Mouse (Mus musculus): ENCODE results near the gene Xpo1.

Gene Xpo1

DNA sequence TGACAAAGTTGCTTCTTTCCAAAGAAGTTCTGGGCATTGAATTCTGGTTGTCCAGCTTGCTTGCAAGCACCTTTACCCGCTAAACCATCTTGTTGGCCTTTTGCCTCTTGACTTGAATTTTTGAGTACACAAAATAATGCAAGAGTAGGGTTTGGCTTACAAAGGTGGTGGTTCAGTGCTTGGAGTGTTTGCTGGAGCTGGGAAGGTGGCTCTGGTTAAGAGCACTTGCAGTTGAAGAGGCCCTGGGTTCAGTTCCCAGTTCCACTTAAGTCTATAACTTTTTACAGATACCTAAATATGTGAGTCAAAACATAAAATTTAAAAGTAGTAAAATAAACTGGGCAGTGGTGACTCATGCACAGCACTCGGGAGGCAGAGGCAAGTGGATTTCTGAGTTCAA, 42.5 kb downstream of the Xpo1 start:
- no peak for DNase-seq (ENCODE audit: low read depth)

DNA sequence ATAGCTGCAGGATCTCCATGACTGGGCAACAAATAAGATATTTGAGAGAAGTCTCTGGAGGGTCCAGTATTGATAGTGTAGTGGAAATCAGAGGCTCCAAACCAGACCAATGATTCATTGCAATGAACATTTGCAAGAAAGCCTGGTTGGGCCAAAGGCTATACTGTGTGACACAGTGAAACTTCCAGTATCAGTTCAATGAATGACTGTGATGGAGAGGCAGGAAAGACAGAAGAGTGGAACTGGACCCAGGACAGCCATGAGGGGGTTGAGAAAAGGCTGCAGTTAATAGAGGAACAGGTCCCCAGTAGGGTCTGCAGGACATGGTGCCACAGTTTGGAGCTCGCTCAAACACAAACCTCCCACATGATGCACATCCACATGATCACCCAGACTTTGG, 44.1 kb downstream of the Xpo1 start:
- DNase-seq (ENCODE audit: low read depth), result no peak

DNA sequence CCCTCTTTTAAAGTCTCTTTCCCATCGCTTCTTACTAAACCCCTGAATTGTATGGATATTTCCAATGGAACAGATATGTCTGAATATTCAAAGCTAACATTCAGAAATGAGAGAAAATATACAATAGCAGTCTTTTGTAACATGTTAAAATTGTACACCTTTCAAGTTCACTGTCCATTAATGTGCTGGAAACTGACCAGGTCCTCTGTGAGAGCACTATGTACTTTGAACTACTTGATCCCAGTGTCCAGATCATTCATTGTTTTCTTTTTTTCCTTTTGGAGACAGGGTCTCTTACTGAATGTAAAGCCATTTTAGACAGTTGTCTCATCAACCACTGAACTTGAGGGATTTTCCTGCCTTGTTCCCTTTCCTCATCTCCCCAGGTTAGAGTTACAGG, 47.3 kb downstream of the Xpo1 start:
- no peak for DNase-seq (ENCODE audit: low read depth)

DNA sequence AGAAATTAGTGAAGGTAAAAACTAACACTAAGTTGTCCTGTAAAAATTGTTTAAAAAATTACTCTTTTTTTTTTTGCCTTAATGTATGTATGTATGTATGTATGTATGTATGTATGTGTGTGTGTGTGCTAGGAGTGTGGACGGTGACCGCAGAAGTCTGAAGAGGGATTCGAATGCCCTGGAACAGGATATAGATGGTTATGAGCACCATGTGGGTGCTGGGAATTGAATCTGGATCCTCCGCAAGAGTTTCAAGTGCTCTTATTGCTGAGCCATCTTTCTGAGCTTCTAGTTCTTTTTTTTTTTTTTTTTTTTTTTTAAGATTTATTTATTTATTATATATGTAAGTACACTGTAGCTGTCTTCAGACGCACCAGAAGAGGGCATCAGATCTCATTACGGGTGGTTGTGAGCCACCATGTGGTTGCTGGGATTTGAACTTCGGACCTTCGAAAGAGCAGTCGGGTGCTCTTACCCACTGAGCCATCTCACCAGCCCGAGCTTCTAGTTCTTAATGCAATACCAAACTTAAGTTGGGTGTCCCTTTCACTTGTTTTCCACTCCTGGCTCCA, 49.3 kb downstream of the Xpo1 start:
- peak; percentile 14 for DNase-seq (ENCODE audit: low read depth)

DNA sequence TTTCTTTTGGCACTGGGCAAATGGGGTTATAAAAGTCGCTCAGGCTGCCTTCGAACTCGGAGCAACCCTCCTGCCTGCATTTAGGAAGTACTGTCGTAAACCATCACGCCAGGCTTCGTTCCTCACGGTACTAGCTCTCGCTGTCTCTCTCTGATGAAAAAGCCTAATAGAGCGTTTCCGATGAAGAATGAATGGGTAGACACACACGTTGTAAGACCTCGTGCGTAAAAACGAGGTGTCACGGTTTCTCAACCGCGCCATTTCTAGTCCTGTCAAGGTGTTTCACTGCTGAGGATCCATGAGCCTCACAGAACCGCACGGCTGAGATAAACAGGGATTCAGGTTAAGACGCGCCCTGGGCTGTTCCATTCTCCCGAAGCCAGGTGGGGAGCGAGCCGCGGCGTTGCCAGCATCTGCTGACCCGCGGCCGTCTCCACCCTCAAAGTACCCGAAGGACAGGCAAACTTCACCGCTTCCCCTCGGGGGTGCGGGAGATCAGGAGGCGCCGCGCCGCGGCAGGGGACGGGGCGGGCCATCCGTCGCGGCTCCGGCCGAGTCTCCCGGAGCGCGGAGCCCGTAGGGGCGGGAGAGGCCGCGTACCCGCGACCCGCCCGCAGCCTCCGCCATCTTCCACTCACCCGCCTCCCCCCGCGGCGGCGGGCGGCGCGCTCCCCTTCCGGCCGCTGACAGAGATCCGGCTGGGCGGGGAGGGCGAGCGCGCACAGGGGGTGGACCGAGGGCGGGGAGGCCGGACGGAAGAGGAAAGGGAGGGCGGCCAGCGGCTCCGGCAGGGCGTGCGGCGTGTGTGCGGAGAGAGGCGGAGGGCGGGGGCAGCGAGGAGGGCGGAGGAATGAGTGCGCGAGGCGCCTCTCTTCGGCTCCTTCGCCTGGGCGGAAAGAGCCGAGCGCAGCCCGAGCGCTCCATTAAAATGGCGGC, 50.1 kb downstream of the Xpo1 start:
- peak; percentile 98 for DNase-seq (ENCODE audit: low read depth)

DNA sequence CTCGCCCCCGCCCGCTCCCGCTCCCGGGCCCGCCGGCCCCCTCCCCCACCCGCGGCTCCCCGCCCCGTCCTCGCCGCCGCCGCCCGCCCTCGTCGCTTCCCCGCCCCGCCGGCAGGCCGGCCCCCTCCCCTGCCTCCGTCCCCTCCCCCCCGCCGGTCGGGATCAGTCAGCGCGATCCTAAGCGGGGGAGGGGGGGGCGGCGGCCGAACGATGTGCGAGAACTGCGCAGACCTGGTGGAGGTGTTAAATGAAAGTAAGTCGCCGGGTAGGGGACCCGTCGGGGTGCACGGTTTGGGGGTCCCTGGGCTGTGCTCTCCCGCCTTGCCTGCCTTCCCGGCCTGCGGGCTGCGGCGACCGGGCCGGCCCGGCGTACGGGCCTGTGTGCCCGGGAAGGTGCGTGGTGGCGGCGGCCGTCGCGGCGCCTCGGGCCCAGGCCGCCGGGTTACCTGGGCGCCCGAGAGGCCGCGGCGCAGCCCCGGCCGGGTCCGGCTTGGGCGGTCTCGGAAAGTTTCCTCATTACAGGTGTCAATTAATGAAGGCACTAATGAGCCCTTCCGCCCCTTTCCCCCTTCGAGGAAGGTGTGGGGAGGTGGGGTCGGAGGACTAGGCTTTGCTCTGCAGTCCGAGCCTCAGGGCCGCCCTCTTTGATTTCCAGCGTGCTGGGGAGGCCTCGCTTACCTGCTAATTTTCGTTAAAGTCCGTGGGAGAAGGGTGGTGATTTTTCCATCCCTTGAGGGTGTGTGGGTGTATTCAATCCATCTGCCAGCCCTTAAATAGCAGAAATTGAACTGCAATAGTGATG, 51.1 kb downstream of the Xpo1 start, which contains the start of gene Usp34:
Gene Usp34 (plus strand): TSS at position 132 of the 802 bp plus-strand sequence.
- peak; percentile 79 for DNase-seq (ENCODE audit: low read depth)

DNA sequence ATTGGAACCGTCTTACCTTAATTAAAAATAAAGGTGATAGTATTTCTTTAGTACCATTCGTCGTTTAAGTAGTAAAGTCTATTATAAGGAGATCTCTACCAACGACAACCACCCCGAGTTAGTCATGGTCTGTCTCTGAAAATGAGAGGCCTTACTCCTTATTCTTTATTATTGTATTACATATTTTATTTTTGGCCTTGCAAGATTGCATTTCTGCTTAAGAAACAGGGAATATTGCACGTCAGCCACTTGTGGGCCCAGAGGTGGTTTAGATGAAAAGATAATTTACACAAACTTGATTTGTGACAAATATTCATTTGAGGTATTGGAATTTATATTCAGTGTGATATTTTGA, 51.7 kb downstream of the Xpo1 start:
- DNase-seq (ENCODE audit: low read depth), result peak; percentile 12

DNA sequence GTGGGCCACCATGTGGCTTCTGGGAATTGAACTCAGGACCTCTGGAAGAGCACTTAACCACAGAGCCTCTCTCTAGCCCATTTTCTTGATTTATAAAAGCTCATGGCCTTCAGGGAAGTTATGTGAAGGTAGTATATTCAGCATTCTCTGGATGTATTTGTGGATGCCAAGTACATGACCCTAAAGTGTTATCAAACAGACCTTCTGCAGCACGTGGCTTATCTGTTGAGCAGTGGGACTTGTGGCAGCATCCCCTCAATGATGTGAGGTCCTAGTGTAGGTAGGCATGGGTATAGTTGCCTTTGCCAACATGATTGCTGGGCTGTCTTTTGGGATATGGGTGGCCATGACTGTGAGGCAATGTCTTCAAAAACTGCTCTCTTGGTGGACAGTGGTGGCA, 57.7 kb downstream of the Xpo1 start:
- DNase-seq (ENCODE audit: low read depth), result no peak

DNA sequence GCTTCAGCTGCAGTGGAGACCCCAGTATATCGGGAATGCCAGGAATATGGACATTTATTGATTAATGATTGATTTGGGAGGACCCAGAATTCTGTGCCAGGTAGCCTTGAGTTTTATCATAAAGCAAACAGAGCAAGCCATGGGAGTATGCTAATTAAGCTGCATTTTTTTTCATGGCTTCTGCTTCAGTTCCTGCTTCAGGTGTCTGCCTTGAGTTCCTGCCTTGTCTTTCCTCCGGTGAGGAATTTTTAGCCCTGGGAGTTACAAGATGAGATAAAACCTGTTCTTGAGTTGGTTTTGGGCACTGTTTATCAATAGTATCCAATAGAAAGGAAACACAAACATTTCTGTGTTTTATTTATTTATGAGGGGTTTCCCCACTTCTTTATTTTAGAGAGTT, 73.6 kb downstream of the Xpo1 start:
- DNase-seq (ENCODE audit: low read depth), result no peak

DNA sequence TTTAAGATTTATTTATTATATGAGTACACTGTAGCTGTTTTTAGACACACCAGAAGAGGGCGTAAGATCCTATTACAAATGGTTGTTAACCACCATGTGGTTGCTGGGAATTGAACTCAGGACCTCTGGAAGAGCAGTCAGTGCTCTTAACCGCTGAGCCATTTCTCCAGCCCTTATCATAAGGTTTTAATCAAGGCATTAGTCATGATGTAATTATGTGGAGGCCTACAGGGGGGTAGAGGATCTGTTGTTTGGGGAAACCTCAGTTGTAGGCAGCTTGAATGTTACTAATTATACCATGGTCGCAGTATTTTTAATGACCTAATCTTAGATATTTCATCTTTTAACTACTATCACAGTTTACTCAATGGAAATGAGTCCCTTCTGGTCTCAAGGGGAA, 76.3 kb downstream of the Xpo1 start:
- DNase-seq (ENCODE audit: low read depth), result peak; percentile 59

DNA sequence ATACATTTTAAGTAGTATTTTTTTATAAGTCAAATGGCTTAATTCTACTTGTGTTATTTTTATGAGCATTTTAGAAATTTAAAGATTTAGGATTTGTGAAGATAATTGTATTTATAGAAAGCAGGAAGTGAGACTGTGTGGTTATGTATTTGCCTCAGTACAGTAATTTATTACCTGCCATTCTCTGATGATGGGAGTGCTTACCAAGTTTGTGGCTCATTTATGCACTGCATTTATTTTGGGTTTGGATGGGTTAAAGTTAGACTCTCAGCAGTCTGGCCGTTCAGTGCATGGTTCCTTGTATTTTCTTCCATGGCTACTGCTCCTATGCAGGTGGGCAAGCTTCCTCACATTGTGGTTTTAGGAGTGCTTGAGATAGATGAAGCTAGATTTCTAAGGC, 79.3 kb downstream of the Xpo1 start:
- no peak for DNase-seq (ENCODE audit: low read depth)

Data from NIH3T3 (cell line).